Mouse (Mus musculus) neural tube, embryonic 12.5 days (tissue): ENCODE results near the gene Dach1. TPM values are rescaled to one million over a fixed set of nuclear protein-coding genes. Genes with fewer than 3 reads are reported as not detected.
A peak's percentile ranks its signal among the peaks of the same experiment; 100 is the strongest.

Experiments
- ATAC-seq: fragments of 200-750 bp; cut with Nextera tagmentation; 2 replicates; pipeline ENCODE4 v1.8.0; 2017; ENCODE audit warnings: low read depth, mild to moderate bottlenecking, moderate TSS enrichment, moderate library complexity; ENCODE audit not compliant: low FRiP score
- H3K27ac ChIP-seq: fragments of 300-500 bp; sonication (generic); 2 replicates; pipeline ENCODE4 v1.5.1; 2016
- H3K27me3 ChIP-seq: fragments of 300-500 bp; sonication (generic); replicated peaks from 2 replicates; pipeline ENCODE4 v1.6.1; 2016; ENCODE audit warnings: mild to moderate bottlenecking
- H3K36me3 ChIP-seq: fragments of 300-500 bp; sonication (generic); 2 replicates; pipeline ENCODE4 v1.6.1; 2016; ENCODE audit warnings: mild to moderate bottlenecking
- H3K4me1 ChIP-seq: fragments of 300-500 bp; sonication (generic); 2 replicates; pipeline ENCODE4 v1.6.1; 2016
- H3K4me2 ChIP-seq: fragments of 300-500 bp; sonication (generic); replicated peaks from 2 replicates; pipeline ENCODE4 v1.6.1; 2016; ENCODE audit warnings: mild to moderate bottlenecking
- H3K4me3 ChIP-seq: fragments of 300-500 bp; sonication (generic); 2 replicates; pipeline ENCODE4 v1.5.1; 2016
- H3K9ac ChIP-seq: fragments of 300-500 bp; sonication (generic); 2 replicates; pipeline ENCODE4 v1.6.1; 2016; ENCODE audit warnings: mild to moderate bottlenecking
- H3K9me3 ChIP-seq: fragments of 300-500 bp; sonication (generic); 2 replicates; pipeline ENCODE4 v1.6.1; 2016; ENCODE audit warnings: mild to moderate bottlenecking
- WGBS: fragments of 180-500 bp; shearing (Covaris S2); methylation state at CpG from one replicate; pipeline ENCODE4 v1.1.7; 2016; 5-methylcytosine and 5-hydroxymethylcytosine counted together
- polyA plus RNA-seq: library from polyadenylated mRNA; unstranded; fragments of >200 nt; fragmentation: Nextera tagmentation; extraction: Ambion mirVana; gene quantifications from 2 replicates; pipeline ENCODE4 v1.2.1, GENCODE M21; 2016

Dach1 gene
- 20.4 and 22.0 TPM in 2 replicates for polyA plus RNA-seq

- Histone ChIP-seq H3K27ac (peak within 1 kb of the TSS; percentile 94), H3K9ac (peak within 1 kb of the TSS; percentile 92), H3K4me3 (peak within 1 kb of the TSS; percentile 83), H3K9me3 (no peaks in the 10 kb centered on the region), H3K36me3 (no peaks in the 10 kb centered on the region), H3K4me2 (peak within 1 kb of the TSS; percentile 73), H3K27me3 (no peaks in the 10 kb centered on the region), H3K4me1 (peaks cover 27% of the 10 kb centered on the region)
- peak; percentile 68 for ATAC-seq
- WGBS = under 1% methylated on average over 32 of the region's 32 CpGs
Measured at GRCm38 (mm10) chr14:98169421-98170076, at the start of gene Dach1. Gene Dach1, minus strand, starts transcription at chr14:98169765.

GRCm38 (mm10) chr14:98200089-98200488, 30.5 kb upstream of the Dach1 start:
- no peaks in the 10 kb centered on the region for H3K9me3 ChIP-seq
- H3K27me3 ChIP-seq = no peaks in the 10 kb centered on the region
- no peak overlapping the region for H3K4me3 ChIP-seq
- H3K4me1 ChIP-seq = no peaks in the 10 kb centered on the region
- no peaks in the 10 kb centered on the region for H3K36me3 ChIP-seq
- 91% methylated on average over 3 of the region's 3 CpGs for WGBS
- no peak overlapping the region for H3K9ac ChIP-seq
- H3K4me2 ChIP-seq = no peak overlapping the region
- no peak for ATAC-seq
- H3K27ac ChIP-seq = no peak overlapping the region

- no peak overlapping the region for H3K4me3 ChIP-seq
- 0% methylated on average over 1 of the region's 1 CpGs for WGBS
- no peaks in the 10 kb centered on the region for H3K9me3 ChIP-seq
- ATAC-seq = 0 out of 2 replicates have a peak, but pooled peaks have one; percentile 17
- no peak overlapping the region for H3K4me2 ChIP-seq
- no peaks in the 10 kb centered on the region for H3K36me3 ChIP-seq
- H3K4me1 ChIP-seq = no peaks in the 10 kb centered on the region
- H3K9ac ChIP-seq = no peak overlapping the region
- H3K27me3 ChIP-seq = no peaks in the 10 kb centered on the region
- H3K27ac ChIP-seq = no peak overlapping the region
Measured at GRCm38 (mm10) chr14:98181545-98181944, 12.0 kb upstream of the Dach1 start.

- 20% methylated on average over 2 of the region's 2 CpGs for WGBS
- Histone ChIP-seq H3K4me2 (no peak overlapping the region), H3K27ac (no peak overlapping the region), H3K27me3 (no peaks in the 10 kb centered on the region), H3K9ac (no peak overlapping the region), H3K9me3 (no peaks in the 10 kb centered on the region), H3K36me3 (no peaks in the 10 kb centered on the region), H3K4me1 (peaks cover 15% of the 10 kb centered on the region), H3K4me3 (no peak overlapping the region)
- no peak for ATAC-seq
Measured at GRCm38 (mm10) chr14:98173831-98174230, 4.3 kb upstream of the Dach1 start.

GRCm38 (mm10) chr14:98172394-98172905, 2.9 kb upstream of the Dach1 start:
- Histone ChIP-seq H3K27me3 (no peaks in the 10 kb centered on the region), H3K4me2 (peak overlapping the region; percentile 46), H3K9ac (no peak overlapping the region), H3K36me3 (no peaks in the 10 kb centered on the region), H3K4me3 (no peak overlapping the region), H3K9me3 (no peaks in the 10 kb centered on the region), H3K27ac (no peak overlapping the region), H3K4me1 (peaks cover 15% of the 10 kb centered on the region)
- no peak for ATAC-seq
- WGBS = 7% methylated on average over 5 of the region's 5 CpGs

- Histone ChIP-seq H3K36me3 (no peaks in the 10 kb centered on the region), H3K27me3 (no peaks in the 10 kb centered on the region), H3K27ac (no peak overlapping the region), H3K4me3 (no peak overlapping the region), H3K9ac (no peak overlapping the region), H3K9me3 (no peaks in the 10 kb centered on the region), H3K4me1 (peaks cover 18% of the 10 kb centered on the region), H3K4me2 (peak overlapping the region; percentile 46)
- 3% methylated on average over 5 of the region's 5 CpGs for WGBS
- ATAC-seq = no peak
Measured at GRCm38 (mm10) chr14:98171861-98172260, 2.3 kb upstream of the Dach1 start.

GRCm38 (mm10) chr14:98168908-98169401, 610 bp downstream of the Dach1 start:
- H3K27me3 ChIP-seq = no peaks in the 10 kb centered on the region
- H3K27ac ChIP-seq = peak overlapping the region; percentile 94
- WGBS = under 1% methylated on average over 45 of the region's 45 CpGs
- peak; percentile 38 for ATAC-seq
- no peaks in the 10 kb centered on the region for H3K36me3 ChIP-seq
- H3K4me1 ChIP-seq = peaks cover 23% of the 10 kb centered on the region
- peak overlapping the region; percentile 92 for H3K9ac ChIP-seq
- peak overlapping the region; percentile 73 for H3K4me2 ChIP-seq
- H3K9me3 ChIP-seq = no peaks in the 10 kb centered on the region
- peak overlapping the region; percentile 83 for H3K4me3 ChIP-seq

GRCm38 (mm10) chr14:98168039-98168907, 1.3 kb downstream of the Dach1 start:
- H3K4me2 ChIP-seq = peak overlapping the region; percentile 73
- H3K4me3 ChIP-seq = peak overlapping the region; percentile 83
- 1% methylated on average over 48 of the region's 48 CpGs for WGBS
- peak overlapping the region; percentile 92 for H3K9ac ChIP-seq
- no peaks in the 10 kb centered on the region for H3K9me3 ChIP-seq
- peak; percentile 61 for ATAC-seq
- H3K36me3 ChIP-seq = no peaks in the 10 kb centered on the region
- H3K27ac ChIP-seq = peak overlapping the region; percentile 94
- H3K27me3 ChIP-seq = no peaks in the 10 kb centered on the region
- H3K4me1 ChIP-seq = peaks cover 23% of the 10 kb centered on the region

- Histone ChIP-seq H3K9me3 (no peaks in the 10 kb centered on the region), H3K36me3 (no peaks in the 10 kb centered on the region), H3K4me3 (peak overlapping the region; percentile 83), H3K4me1 (peaks cover 17% of the 10 kb centered on the region), H3K27me3 (no peaks in the 10 kb centered on the region), H3K4me2 (peak overlapping the region; percentile 73), H3K9ac (peak overlapping the region; percentile 92), H3K27ac (peak overlapping the region; percentile 94)
- peak; percentile 52 for ATAC-seq
- WGBS = under 1% methylated on average over 33 of the region's 33 CpGs
Measured at GRCm38 (mm10) chr14:98167186-98168038, 2.2 kb downstream of the Dach1 start.

GRCm38 (mm10) chr14:98166318-98166976, 3.1 kb downstream of the Dach1 start:
- ATAC-seq = no peak
- 42% methylated on average over 10 of the region's 10 CpGs for WGBS
- Histone ChIP-seq H3K4me3 (peak overlapping the region; percentile 83), H3K36me3 (no peaks in the 10 kb centered on the region), H3K27ac (peak overlapping the region; percentile 94; the same call in 1 of the 2 replicates), H3K4me2 (peak overlapping the region; percentile 73), H3K9ac (peak overlapping the region; percentile 92; the same call in 1 of the 2 replicates), H3K9me3 (no peaks in the 10 kb centered on the region), H3K4me1 (peaks cover 12% of the 10 kb centered on the region; the same call in 1 of the 2 replicates), H3K27me3 (no peaks in the 10 kb centered on the region)

- 0 out of 2 replicates have a peak, but pooled peaks have one; percentile 26 for ATAC-seq
- no peak overlapping the region for H3K4me3 ChIP-seq
- no peaks in the 10 kb centered on the region for H3K27me3 ChIP-seq
- no peak overlapping the region for H3K4me2 ChIP-seq
- H3K27ac ChIP-seq = no peak overlapping the region
- no peaks in the 10 kb centered on the region for H3K36me3 ChIP-seq
- H3K9ac ChIP-seq = no peak overlapping the region
- 36% methylated on average over 7 of the region's 7 CpGs for WGBS
- no peaks in the 10 kb centered on the region for H3K9me3 ChIP-seq
- H3K4me1 ChIP-seq = peaks cover 10% of the 10 kb centered on the region
Measured at GRCm38 (mm10) chr14:98156753-98157152, 12.8 kb downstream of the Dach1 start.
